Mouse (Mus musculus) intestine, embryonic 15.5 days (tissue): ENCODE measurements around the gene Ssbp3. TPM values are rescaled to one million over a fixed set of nuclear protein-coding genes. Genes with fewer than 3 reads are reported as not detected.
A peak's percentile ranks its signal among the peaks of the same experiment; 100 is the strongest.

Experiments used
- ATAC-seq: fragments of 200-750 bp; cut with Nextera tagmentation; 2 replicates; pipeline ENCODE4 v1.8.0; 2017; ENCODE audit warnings: moderate TSS enrichment, moderate library complexity
- H3K27ac ChIP-seq: fragments of 300-500 bp; sonication (generic); 2 replicates; pipeline ENCODE4 v1.5.1; 2015; ENCODE audit warnings: mild to moderate bottlenecking, inconsistent platforms
- H3K27me3 ChIP-seq: fragments of 300-500 bp; sonication (generic); replicated peaks from 2 replicates; pipeline ENCODE4 v1.6.1; 2015; ENCODE audit warnings: inconsistent platforms
- H3K36me3 ChIP-seq: fragments of 300-500 bp; sonication (generic); 2 replicates; pipeline ENCODE4 v1.6.1; 2015; ENCODE audit warnings: inconsistent platforms
- H3K4me1 ChIP-seq: fragments of 300-500 bp; sonication (generic); replicated peaks from 2 replicates; pipeline ENCODE4 v1.6.1; 2015; ENCODE audit warnings: inconsistent platforms
- H3K4me2 ChIP-seq: fragments of 300-500 bp; sonication (generic); replicated peaks from 2 replicates; pipeline ENCODE4 v1.6.1; 2015; ENCODE audit warnings: mild to moderate bottlenecking, inconsistent platforms
- H3K4me3 ChIP-seq: fragments of 300-500 bp; sonication (generic); replicated peaks from 2 replicates; pipeline ENCODE4 v1.5.1; 2015; ENCODE audit warnings: inconsistent platforms
- H3K9ac ChIP-seq: fragments of 300-500 bp; sonication (generic); 2 replicates; pipeline ENCODE4 v1.6.1; 2015; ENCODE audit warnings: inconsistent platforms
- H3K9me3 ChIP-seq: fragments of 300-500 bp; sonication (generic); 2 replicates; pipeline ENCODE4 v1.6.1; 2016; ENCODE audit warnings: inconsistent platforms
- WGBS: fragments of 180-500 bp; shearing (Covaris S2); methylation state at CpG from one replicate; pipeline ENCODE4 v1.1.7; 2015; 5-methylcytosine and 5-hydroxymethylcytosine counted together
- polyA plus RNA-seq: library from polyadenylated mRNA; unstranded; fragments of >200 nt; fragmentation: Nextera tagmentation; extraction: Ambion mirVana; gene quantifications from 2 replicates; pipeline ENCODE4 v1.2.1, GENCODE M21; 2015

Gene Ssbp3
- polyA plus RNA-seq, 1 experiment from 2014 or later = 86.0 TPM

DNA sequence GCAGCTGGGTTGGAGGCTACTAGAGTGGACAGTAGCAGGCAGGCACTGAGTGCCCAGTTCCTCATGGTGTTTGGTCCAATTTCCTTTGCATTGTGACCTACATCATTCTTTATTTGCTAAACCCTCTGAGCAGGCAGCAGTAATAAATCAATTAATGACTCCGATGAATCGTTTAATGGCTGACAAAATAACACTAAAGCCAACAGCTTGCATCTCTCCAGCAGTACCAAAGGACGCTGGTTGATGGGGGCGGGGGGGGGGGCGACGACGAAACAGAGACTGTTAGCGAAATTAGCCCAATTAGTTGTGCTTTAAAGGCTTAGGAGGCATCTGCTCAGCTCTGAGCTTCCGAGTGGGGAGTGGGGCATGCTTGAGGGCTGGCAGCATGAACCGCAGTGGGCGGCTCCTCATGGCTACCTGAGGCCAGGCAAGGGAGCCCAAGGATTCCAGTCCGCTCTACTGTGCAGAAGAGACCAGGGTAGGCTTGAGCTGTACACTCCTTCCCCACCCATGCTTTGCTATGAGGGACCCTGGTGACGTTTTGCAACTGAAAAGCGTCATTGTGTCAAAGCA is 91.5 kb downstream of the Ssbp3 start:
- Histone ChIP-seq H3K4me3 (no peak overlapping the region), H3K4me1 (peaks cover 61% of the 10 kb centered on the region), H3K36me3 (no peaks in the 10 kb centered on the region), H3K9me3 (no peaks in the 10 kb centered on the region), H3K27ac (peak overlapping the region; percentile 68), H3K27me3 (no peaks in the 10 kb centered on the region), H3K4me2 (peak overlapping the region; percentile 22; the same call in 1 of the 2 replicates), H3K9ac (no peak overlapping the region)
- ATAC-seq = peak; percentile 29
- 50% methylated on average over 14 of the region's 14 CpGs for WGBS

DNA sequence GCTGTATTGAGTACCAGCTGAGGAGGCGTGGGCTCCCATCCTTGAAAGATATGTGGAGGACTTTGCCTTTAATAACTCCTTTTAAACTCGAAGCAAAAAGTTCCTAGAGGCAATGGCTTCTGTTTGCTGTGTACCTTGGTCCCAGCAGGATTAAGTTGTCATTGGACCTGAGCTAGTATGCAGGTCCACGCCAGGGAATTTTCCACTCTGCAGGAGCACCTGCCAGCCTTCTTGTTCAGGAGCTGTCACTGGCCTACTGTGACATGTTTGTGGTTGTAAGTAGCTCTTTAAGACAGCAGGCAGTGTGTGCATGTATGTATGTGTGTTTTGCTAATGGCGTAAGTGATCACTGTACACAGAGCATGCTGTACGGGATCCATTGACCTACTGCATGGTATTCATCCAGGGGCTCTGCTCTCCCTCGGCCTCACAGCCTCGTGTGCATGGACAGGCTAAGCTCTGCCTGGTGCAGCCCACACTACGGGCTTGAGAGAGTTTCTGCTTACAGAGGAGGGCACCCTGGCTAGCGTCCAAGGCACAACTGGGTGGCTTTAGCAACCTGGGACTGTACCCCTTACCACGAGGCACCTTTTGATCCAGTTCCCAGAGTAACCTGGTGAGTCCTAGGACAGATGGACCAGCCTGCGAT is 92.1 kb downstream of the Ssbp3 start:
- 0 out of 2 replicates have a peak overlapping the region, but pooled peaks have one; percentile 19 for H3K4me2 ChIP-seq
- H3K9me3 ChIP-seq = no peaks in the 10 kb centered on the region
- H3K36me3 ChIP-seq = no peaks in the 10 kb centered on the region
- H3K4me1 ChIP-seq = peaks cover 58% of the 10 kb centered on the region
- H3K9ac ChIP-seq = peak overlapping the region; percentile 34
- H3K4me3 ChIP-seq = no peak overlapping the region; the same call in 1 of the 2 replicates
- peak; percentile 26 for ATAC-seq
- WGBS = 56% methylated on average over 11 of the region's 11 CpGs
- peak overlapping the region; percentile 68 for H3K27ac ChIP-seq
- no peaks in the 10 kb centered on the region for H3K27me3 ChIP-seq

DNA sequence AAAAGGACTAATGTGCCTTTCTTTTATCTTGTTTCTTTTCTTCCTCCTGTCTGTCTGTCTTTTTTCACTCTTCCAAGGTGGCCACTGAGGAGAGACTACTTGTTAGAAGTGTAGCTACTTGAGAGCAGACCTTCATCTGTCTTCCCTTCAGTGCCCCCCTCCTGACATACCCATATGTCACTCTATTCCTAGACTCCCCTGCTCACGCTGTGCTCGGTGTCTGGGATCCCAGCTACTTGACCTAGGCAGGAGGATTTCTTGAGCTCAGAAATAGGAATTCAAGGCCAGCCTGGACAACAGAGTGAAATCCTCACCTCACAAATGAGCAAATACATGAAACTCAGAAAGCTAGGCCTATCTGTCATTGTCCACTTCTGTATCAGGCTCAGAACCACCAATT is 92.7 kb downstream of the Ssbp3 start:
- no peak for ATAC-seq
- Histone ChIP-seq H3K4me2 (no peak overlapping the region), H3K27me3 (no peaks in the 10 kb centered on the region), H3K27ac (peak overlapping the region; percentile 68; the same call in 1 of the 2 replicates), H3K9me3 (no peaks in the 10 kb centered on the region), H3K4me3 (no peak overlapping the region), H3K4me1 (peaks cover 59% of the 10 kb centered on the region), H3K36me3 (no peaks in the 10 kb centered on the region), H3K9ac (no peak overlapping the region)
- WGBS = 71% methylated on average over 2 of the region's 2 CpGs

DNA sequence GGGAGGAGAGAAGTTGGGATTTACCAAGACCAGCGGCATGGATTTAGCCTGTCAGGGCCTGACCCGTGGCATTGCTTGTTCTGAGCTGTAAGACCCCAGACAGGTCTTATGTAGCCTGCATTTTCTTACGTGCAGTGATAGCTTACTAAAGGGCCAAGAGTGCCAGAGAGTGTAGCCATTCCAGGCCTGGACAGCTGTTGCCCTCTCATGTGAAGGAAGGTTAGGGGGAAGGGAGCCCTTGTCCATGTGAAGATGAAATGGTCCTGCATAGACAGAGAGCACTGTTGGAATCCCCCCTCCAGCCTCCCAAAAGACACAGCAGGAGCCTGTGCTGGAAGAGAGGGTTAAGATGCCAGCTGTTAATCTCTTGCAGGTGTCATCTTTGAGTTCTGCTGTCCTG is 93.3 kb downstream of the Ssbp3 start:
- H3K4me3 ChIP-seq = no peak overlapping the region

DNA sequence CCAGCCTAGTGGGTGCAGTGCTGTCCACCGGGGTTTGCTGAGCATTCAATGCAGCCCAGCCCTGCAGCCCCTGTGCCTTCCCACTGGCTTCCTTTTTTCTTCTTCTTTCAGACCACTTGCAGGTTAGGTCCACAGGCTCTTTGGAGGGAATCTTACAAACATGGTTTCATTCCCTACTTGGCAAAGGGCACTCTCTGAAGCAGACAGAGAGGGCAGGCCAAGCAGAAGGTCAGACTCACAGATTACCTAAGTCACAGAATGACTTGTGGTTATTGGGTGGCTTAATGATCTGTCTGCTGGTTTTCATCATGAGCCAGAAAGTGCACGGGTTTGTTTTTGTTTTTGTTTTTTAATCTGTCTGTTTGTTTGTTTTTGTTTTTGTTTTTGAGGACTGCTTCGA is 93.8 kb downstream of the Ssbp3 start:
- no peak for ATAC-seq
- Histone ChIP-seq H3K4me2 (no peak overlapping the region), H3K4me1 (peaks cover 62% of the 10 kb centered on the region), H3K9ac (no peak overlapping the region), H3K36me3 (no peaks in the 10 kb centered on the region), H3K9me3 (no peaks in the 10 kb centered on the region), H3K4me3 (no peak overlapping the region), H3K27me3 (no peaks in the 10 kb centered on the region), H3K27ac (no peak overlapping the region)
- WGBS = 71% methylated on average over 3 of the region's 3 CpGs

More for the DNA sequence above, 93.3 kb downstream of the Ssbp3 start:
- no peak for ATAC-seq
- no peaks in the 10 kb centered on the region for H3K9me3 ChIP-seq
- no peaks in the 10 kb centered on the region for H3K27me3 ChIP-seq
- no peak overlapping the region for H3K4me2 ChIP-seq
- 87% methylated on average over 3 of the region's 3 CpGs for WGBS
- no peaks in the 10 kb centered on the region for H3K36me3 ChIP-seq
- H3K27ac ChIP-seq = no peak overlapping the region
- peaks cover 62% of the 10 kb centered on the region for H3K4me1 ChIP-seq
- no peak overlapping the region for H3K9ac ChIP-seq

DNA sequence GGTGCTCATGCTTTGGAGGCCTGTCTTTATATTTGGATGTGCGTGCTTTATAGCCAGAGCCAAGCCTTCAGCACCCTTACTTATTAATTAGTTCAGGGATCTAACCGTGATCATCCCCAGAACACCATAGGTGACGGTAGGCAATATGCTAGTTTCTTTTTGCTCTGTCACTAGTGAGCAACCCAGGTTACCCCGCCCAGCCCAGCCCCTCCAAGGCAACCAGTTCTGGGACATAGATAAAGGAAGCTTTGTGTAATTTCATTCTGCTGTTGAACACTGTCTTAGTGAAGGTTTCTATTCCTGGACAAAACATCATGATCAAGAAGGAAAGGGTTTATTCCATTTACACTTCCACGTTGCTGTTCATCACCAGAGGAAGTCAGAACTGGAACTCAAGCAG is 94.7 kb downstream of the Ssbp3 start:
- peak overlapping the region; percentile 22; the same call in 1 of the 2 replicates for H3K27ac ChIP-seq

DNA sequence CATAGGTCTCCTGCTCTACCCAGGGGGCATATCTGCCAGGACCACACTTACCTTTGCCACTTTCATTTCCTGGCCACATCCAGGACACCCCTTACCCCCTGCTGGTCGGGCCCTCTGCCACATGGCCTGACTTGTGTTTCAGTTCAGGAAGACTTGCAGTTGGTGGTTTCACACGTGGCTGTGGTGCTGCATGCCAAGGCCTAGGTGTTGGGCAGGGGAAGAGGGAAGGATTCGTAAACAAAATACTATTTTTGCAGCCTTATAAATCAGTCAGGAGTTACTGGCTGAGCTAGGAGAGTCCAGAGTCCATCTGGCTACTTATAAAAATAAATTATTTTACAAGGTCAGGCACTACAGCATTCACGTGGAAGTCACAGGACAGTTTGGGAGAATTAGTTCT is 95.7 kb downstream of the Ssbp3 start:
- no peaks in the 10 kb centered on the region for H3K9me3 ChIP-seq
- no peak overlapping the region for H3K4me3 ChIP-seq
- peak overlapping the region; percentile 59 for H3K27ac ChIP-seq
- no peak overlapping the region for H3K9ac ChIP-seq
- ATAC-seq = peak; percentile 65
- 46% methylated on average over 4 of the region's 4 CpGs for WGBS
- peak overlapping the region; percentile 7; the same call in 1 of the 2 replicates for H3K4me2 ChIP-seq
- H3K27me3 ChIP-seq = no peaks in the 10 kb centered on the region
- H3K4me1 ChIP-seq = peaks cover 52% of the 10 kb centered on the region
- 0 out of 2 replicates have a peak, but pooled peaks cover 6% of the 10 kb centered on the region for H3K36me3 ChIP-seq

More for the DNA sequence above, 94.7 kb downstream of the Ssbp3 start:
- no peak overlapping the region for H3K4me2 ChIP-seq
- no peak overlapping the region for H3K4me3 ChIP-seq
- H3K36me3 ChIP-seq = no peaks in the 10 kb centered on the region
- WGBS = 73% methylated on average over 5 of the region's 5 CpGs
- H3K9me3 ChIP-seq = no peaks in the 10 kb centered on the region
- H3K9ac ChIP-seq = no peak overlapping the region
- H3K27me3 ChIP-seq = no peaks in the 10 kb centered on the region
- peaks cover 62% of the 10 kb centered on the region for H3K4me1 ChIP-seq
- ATAC-seq = no peak

DNA sequence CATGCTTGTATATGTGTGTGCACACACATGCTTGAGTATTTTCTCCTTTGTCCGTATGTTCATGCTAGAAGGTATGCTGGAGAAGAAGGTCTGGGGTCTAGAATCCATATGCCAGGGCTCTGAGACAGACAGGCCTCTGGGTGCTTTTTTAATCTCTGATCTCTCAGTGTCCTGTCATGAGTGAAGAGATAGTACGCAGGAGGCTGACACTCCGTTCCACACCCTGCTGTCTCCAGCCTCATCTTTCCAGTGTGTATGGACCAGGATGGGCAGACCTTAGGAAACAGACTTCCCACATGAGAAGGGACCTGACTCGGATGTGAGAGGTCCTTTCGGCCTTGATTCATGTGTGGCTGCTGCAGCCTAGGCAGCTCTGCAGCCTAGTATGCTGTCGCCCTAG is 96.3 kb downstream of the Ssbp3 start:
- ATAC-seq = peak; percentile 16; the same call in 1 of the 2 replicates
- Histone ChIP-seq H3K27ac (0 out of 2 replicates have a peak overlapping the region, but pooled peaks have one; percentile 15), H3K36me3 (0 out of 2 replicates have a peak, but pooled peaks cover 6% of the 10 kb centered on the region), H3K4me1 (peaks cover 46% of the 10 kb centered on the region), H3K27me3 (no peaks in the 10 kb centered on the region), H3K4me3 (no peak overlapping the region), H3K9ac (no peak overlapping the region), H3K9me3 (no peaks in the 10 kb centered on the region), H3K4me2 (no peak overlapping the region)
- 86% methylated on average over 6 of the region's 6 CpGs for WGBS

DNA sequence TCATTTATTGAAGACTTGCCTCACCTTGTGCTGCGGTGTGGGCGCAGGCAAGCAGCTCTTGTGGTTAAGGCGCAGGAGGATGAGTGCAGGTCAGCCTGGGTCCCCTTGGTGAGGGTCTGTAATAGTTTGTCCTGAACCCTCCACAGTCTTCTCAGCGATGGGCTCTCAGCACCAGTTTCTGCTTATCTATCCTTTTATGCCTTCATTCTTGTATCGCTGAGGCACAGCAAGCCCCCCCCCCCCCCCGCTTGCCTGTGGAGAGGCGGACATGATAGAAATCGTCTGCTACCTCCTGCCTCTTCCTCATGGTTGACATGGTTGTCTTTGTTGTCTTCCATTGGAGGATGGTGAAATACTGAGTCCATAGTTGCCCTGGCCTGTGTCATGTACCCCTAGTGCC is 96.9 kb downstream of the Ssbp3 start:
- H3K27ac ChIP-seq = 0 out of 2 replicates have a peak overlapping the region, but pooled peaks have one; percentile 15
- H3K36me3 ChIP-seq = 0 out of 2 replicates have a peak, but pooled peaks cover 6% of the 10 kb centered on the region
- H3K27me3 ChIP-seq = no peaks in the 10 kb centered on the region
- 88% methylated on average over 8 of the region's 8 CpGs for WGBS
- peaks cover 42% of the 10 kb centered on the region for H3K4me1 ChIP-seq
- no peak overlapping the region for H3K9ac ChIP-seq
- no peaks in the 10 kb centered on the region for H3K9me3 ChIP-seq
- H3K4me3 ChIP-seq = no peak overlapping the region
- no peak overlapping the region for H3K4me2 ChIP-seq
- ATAC-seq = no peak

DNA sequence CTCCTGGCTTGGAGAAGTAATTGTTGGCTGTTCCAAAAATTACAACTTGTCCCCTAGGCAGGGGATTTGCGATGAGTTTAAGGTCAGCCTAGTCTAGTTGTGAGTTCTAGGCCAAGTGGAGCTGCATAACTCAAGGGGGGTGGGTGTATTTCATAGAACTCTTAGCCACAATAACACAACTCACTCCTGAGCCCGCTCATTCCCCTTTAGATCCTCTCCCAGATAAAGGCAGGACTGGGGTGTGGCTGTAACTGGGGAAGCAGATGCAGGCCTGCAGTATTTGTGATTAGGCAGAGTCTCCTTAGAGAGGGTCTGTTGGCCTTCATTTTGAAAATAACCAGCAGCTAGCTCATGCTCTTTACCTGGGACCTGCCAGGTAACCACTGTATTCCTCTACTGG is 97.7 kb downstream of the Ssbp3 start:
- Histone ChIP-seq H3K27me3 (no peaks in the 10 kb centered on the region), H3K9ac (no peak overlapping the region), H3K9me3 (no peaks in the 10 kb centered on the region), H3K4me3 (no peak overlapping the region), H3K4me1 (peaks cover 38% of the 10 kb centered on the region), H3K36me3 (0 out of 2 replicates have a peak, but pooled peaks cover 6% of the 10 kb centered on the region), H3K4me2 (no peak overlapping the region), H3K27ac (no peak overlapping the region)
- 86% methylated on average over 2 of the region's 2 CpGs for WGBS
- ATAC-seq = no peak

DNA sequence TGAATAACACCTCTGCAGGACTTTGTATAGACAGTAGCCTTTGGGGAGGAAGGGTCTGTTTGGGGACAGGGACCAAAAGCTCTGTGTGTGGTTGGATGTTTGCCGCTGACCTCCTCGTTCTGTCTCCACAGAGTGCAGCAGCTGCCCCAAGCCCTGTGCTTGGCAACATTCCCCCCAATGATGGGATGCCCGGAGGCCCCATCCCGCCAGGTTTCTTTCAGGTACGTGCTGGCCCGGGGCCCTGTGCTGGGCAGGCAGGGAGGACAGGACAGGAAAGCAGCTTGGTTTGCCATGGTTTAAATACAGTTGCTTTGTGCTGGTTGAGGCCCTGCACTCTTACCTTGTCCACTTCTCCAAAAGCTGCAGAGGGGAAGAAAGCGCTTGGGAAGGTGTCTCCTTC is 99.0 kb downstream of the Ssbp3 start:
- peaks cover 31% of the 10 kb centered on the region for H3K4me1 ChIP-seq
- H3K36me3 ChIP-seq = 0 out of 2 replicates have a peak, but pooled peaks cover 6% of the 10 kb centered on the region
- no peak for ATAC-seq
- no peak overlapping the region for H3K4me2 ChIP-seq
- WGBS = 91% methylated on average over 7 of the region's 7 CpGs
- no peak overlapping the region for H3K9ac ChIP-seq
- H3K27ac ChIP-seq = no peak overlapping the region
- H3K9me3 ChIP-seq = no peaks in the 10 kb centered on the region
- no peak overlapping the region for H3K4me3 ChIP-seq
- H3K27me3 ChIP-seq = no peaks in the 10 kb centered on the region

DNA sequence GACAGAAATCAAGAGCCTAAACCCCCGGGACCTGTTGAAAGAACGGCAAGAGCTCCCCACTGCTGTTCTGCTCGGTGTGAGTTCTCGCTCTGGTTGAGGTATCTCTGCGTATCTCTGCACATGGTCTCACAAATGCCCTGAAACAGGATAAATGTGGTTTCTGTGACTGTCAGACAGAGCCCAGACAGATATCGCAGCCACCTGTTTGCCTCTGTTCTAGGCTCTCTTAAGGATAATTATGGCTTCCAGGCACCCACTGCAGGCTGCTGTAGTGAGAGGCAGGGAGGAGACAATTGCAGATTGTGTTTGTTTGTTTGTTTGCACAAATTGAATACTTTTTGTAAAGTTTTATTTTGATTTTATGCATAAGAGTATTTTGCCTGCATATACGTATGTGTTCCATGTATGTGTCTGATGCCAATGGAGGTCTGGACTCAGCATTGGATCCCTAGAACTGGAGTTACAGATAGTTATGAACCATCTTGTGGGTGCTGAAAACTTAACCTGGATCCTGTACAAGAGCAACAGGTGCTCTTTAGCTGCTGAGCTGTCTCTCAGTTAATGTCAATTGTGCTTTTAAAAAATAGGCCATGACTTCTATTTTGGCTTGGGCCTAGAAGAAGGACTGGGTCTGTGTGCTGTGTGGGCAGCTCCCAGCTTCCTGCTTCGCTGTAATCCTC is 101.0 kb downstream of the Ssbp3 start:
- H3K9me3 ChIP-seq = no peaks in the 10 kb centered on the region
- 0 out of 2 replicates have a peak, but pooled peaks cover 6% of the 10 kb centered on the region for H3K36me3 ChIP-seq
- H3K27me3 ChIP-seq = no peaks in the 10 kb centered on the region
- H3K4me3 ChIP-seq = no peak overlapping the region
- ATAC-seq = no peak
- no peak overlapping the region for H3K4me2 ChIP-seq
- no peak overlapping the region for H3K9ac ChIP-seq
- H3K4me1 ChIP-seq = peaks cover 29% of the 10 kb centered on the region
- WGBS = 84% methylated on average over 8 of the region's 8 CpGs
- H3K27ac ChIP-seq = no peak overlapping the region
